Mouse (Mus musculus) E14TG2a.4 (cell line): ENCODE results near the gene Rplp0.

Experiments used
- CTCF ChIP-seq: conservative IDR thresholded peaks from 2 replicates; pipeline ENCODE4 v1.5.1; 2014; ENCODE audit warnings: low read length
- NANOG ChIP-seq: IDR thresholded peaks from 2 replicates; pipeline ENCODE4 v1.6.1; 2014; ENCODE audit warnings: borderline replicate concordance, low read length, mixed read lengths

- no peak for TF ChIP-seq CTCF
- no peak for TF ChIP-seq NANOG
Measured at GRCm38 (mm10) chr5:115569308-115569707, 10.0 kb downstream of the Rplp0 start.
